Comparison of ENCODE assay signal across 8 mouse cellular contexts in genomic region chr17:47688344-47688607, GRCm38 (mm10). TPM values are rescaled to one million over a fixed set of nuclear protein-coding genes. Genes with fewer than 3 reads are reported as not detected.
DNase-seq lines count a peak whose midpoint lies in the region; ATAC-seq lines count a peak whose summit lies in the region.

Tomm6 (minus strand) TSS chr17:47688386.

- peak within 1 kb of the TSS; percentile 94 for H3K4me3 ChIP-seq in megakaryocyte, embryonic 14.5 days (replicated peaks)

- peaks cover 43% of the 10 kb centered on the region for H3K27me3 ChIP-seq in megakaryocyte, embryonic 14.5 days (replicated peaks)

- no peak for ATAC-seq in inflammation-experienced regulatory T-cells, adult 6 months

- no peak for DNase-seq in heart, adult 18-20 months
- DNase-seq in heart, adult 9 months (ENCODE audit: low spot score in 2 of 2): no peak
- no peak for DNase-seq in adrenal gland, adult 8-10 months
- DNase-seq in gastrocnemius, adult 8-10 months (ENCODE audit: low spot score in 2 of 2): no peak
- DNase-seq in frontal cortex, postnatal 14 days (ENCODE audit: low spot score in 2 of 2): no peak
- DNase-seq in spleen, postnatal 10 days (ENCODE audit: low spot score in 2 of 2): no peak

- H3K36me3 ChIP-seq in megakaryocyte, embryonic 14.5 days (replicated peaks; ENCODE audit: low read length): peaks cover 32% of the 10 kb centered on the region

- H3K4me1 ChIP-seq in megakaryocyte, embryonic 14.5 days: peaks cover 33% of the 10 kb centered on the region

- no peaks in the 10 kb centered on the region for H3K9me3 ChIP-seq in megakaryocyte, embryonic 14.5 days

RNA-seq across cellular contexts. Expression of gene Tomm6, which starts in this region (rescaled TPM):
- 100 to 1,000 TPM; 118 to 129 TPM for total RNA-seq in heart, adult 18-20 months (2021)
- 100 to 1,000 TPM; 166 to 270 (median 207) TPM for total RNA-seq in adrenal gland, adult 8-10 months (2022)
- 100 to 1,000 TPM; 106 to 129 (median 114) TPM for total RNA-seq in gastrocnemius, adult 8-10 months (2022)
- polyA plus RNA-seq in inflammation-experienced regulatory T-cells, adult 6 months (2017; shearing (Covaris generic)): 100 to 1,000 TPM; 299 to 411 (median 338) TPM
- polyA plus RNA-seq in megakaryocyte, embryonic 14.5 days (2012; ENCODE audit: insufficient read depth, low replicate concordance): 37.0 and 347 TPM in 2 replicates
